Mouse (Mus musculus): ENCODE measurements around the gene Rbfox1. TPM values are rescaled to one million over a fixed set of nuclear protein-coding genes. Genes with fewer than 3 reads are reported as not detected.

Rbfox1 gene
- polyA plus RNA-seq, 1 experiment from 2014 or later, result 0.57 TPM

GRCm38 (mm10) chr16:6658594-6658993, 773.4 kb downstream of the Rbfox1 start:
- Histone ChIP-seq H3K4me2 (no peak overlapping the region), H3K4me1 (ENCODE audit: insufficient read depth) (no peaks in the 10 kb centered on the region), H3K27ac (ENCODE audit: low read depth) (no peak overlapping the region), H3K9me3 (ENCODE audit: low read depth, low read length) (no peaks in the 10 kb centered on the region; the same call in 1 of the 2 replicates), H3K36me3 (ENCODE audit: insufficient read depth) (no peaks in the 10 kb centered on the region), H3K9ac (no peak overlapping the region), H3K27me3 (ENCODE audit: insufficient read depth, low read length) (no peaks in the 10 kb centered on the region), H3K4me3 (ENCODE audit: low read depth, low read length) (no peak overlapping the region)
- DNase-seq (no peak), ATAC-seq (ENCODE audit: insufficient read depth) (no peak)
- WGBS, result 71% methylated on average over 2 of the region's 2 CpGs
- TF ChIP-seq CTCF (IDR thresholded peaks at IDR 0.05; ENCODE audit: low read depth), result no peak

- Histone ChIP-seq H3K9me3 (ENCODE audit: low read depth, low read length) (no peaks in the 10 kb centered on the region), H3K4me3 (ENCODE audit: low read depth, low read length) (no peak overlapping the region), H3K9ac (no peak overlapping the region), H3K27ac (ENCODE audit: low read depth) (no peak overlapping the region), H3K4me2 (no peak overlapping the region), H3K4me1 (ENCODE audit: insufficient read depth) (no peaks in the 10 kb centered on the region), H3K36me3 (ENCODE audit: insufficient read depth) (no peaks in the 10 kb centered on the region), H3K27me3 (ENCODE audit: insufficient read depth, low read length) (no peaks in the 10 kb centered on the region)
- TF ChIP-seq CTCF (IDR thresholded peaks at IDR 0.05; ENCODE audit: low read depth), result no peak
- no peak for DNase-seq
- WGBS, result 90% methylated on average over 1 of the region's 1 CpGs
- no peak for ATAC-seq (ENCODE audit: insufficient read depth)
Observed at GRCm38 (mm10) chr16:6686076-6686757, 801.1 kb downstream of the Rbfox1 start.

- ATAC-seq (ENCODE audit: insufficient read depth) (no peak), DNase-seq (no peak)
- WGBS, result 85% methylated on average over 5 of the region's 5 CpGs
- no peak for TF ChIP-seq CTCF (IDR thresholded peaks at IDR 0.05; ENCODE audit: low read depth)
- no peak overlapping the region for H3K9ac ChIP-seq
- H3K27me3 ChIP-seq (ENCODE audit: insufficient read depth, low read length), result no peaks in the 10 kb centered on the region
- H3K4me1 ChIP-seq (ENCODE audit: insufficient read depth), result no peaks in the 10 kb centered on the region
- no peak overlapping the region for H3K4me3 ChIP-seq (ENCODE audit: low read depth, low read length)
- no peak overlapping the region for H3K4me2 ChIP-seq
- no peaks in the 10 kb centered on the region for H3K36me3 ChIP-seq (ENCODE audit: insufficient read depth)
- no peaks in the 10 kb centered on the region for H3K9me3 ChIP-seq (ENCODE audit: low read depth, low read length)
- H3K27ac ChIP-seq (ENCODE audit: low read depth), result no peak overlapping the region
Observed at GRCm38 (mm10) chr16:6704847-6705246, 819.7 kb downstream of the Rbfox1 start.

- ATAC-seq (ENCODE audit: insufficient read depth) (no peak), DNase-seq (no peak)
- no peak overlapping the region for H3K9ac ChIP-seq
- TF ChIP-seq CTCF (IDR thresholded peaks at IDR 0.05; ENCODE audit: low read depth), result no peak
- H3K9me3 ChIP-seq (ENCODE audit: low read depth, low read length), result no peaks in the 10 kb centered on the region
- WGBS, result 80% methylated on average over 1 of the region's 1 CpGs
- H3K36me3 ChIP-seq (ENCODE audit: insufficient read depth), result no peaks in the 10 kb centered on the region
- no peak overlapping the region for H3K27ac ChIP-seq (ENCODE audit: low read depth)
- H3K27me3 ChIP-seq (ENCODE audit: insufficient read depth, low read length), result no peaks in the 10 kb centered on the region
- peaks cover 6% of the 10 kb centered on the region; the same call in 1 of the 2 replicates for H3K4me1 ChIP-seq (ENCODE audit: insufficient read depth)
- H3K4me2 ChIP-seq, result no peak overlapping the region
- no peak overlapping the region for H3K4me3 ChIP-seq (ENCODE audit: low read depth, low read length)
Observed at GRCm38 (mm10) chr16:6712341-6712740, 827.2 kb downstream of the Rbfox1 start.

- ATAC-seq (ENCODE audit: insufficient read depth), result no peak
- no peak for TF ChIP-seq CTCF (IDR thresholded peaks at IDR 0.05; ENCODE audit: low read depth)
- H3K9me3 ChIP-seq (ENCODE audit: low read depth, low read length), result no peaks in the 10 kb centered on the region
- peak; percentile 21 for DNase-seq
- no peak overlapping the region for H3K27ac ChIP-seq (ENCODE audit: low read depth)
- H3K4me3 ChIP-seq (ENCODE audit: low read depth, low read length), result no peak overlapping the region
- 83% methylated on average over 4 of the region's 4 CpGs for WGBS
- no peaks in the 10 kb centered on the region for H3K36me3 ChIP-seq (ENCODE audit: insufficient read depth)
- H3K27me3 ChIP-seq (ENCODE audit: insufficient read depth, low read length), result no peaks in the 10 kb centered on the region
- H3K4me1 ChIP-seq (ENCODE audit: insufficient read depth), result peaks cover 6% of the 10 kb centered on the region; the same call in 1 of the 2 replicates
- no peak overlapping the region for H3K4me2 ChIP-seq
- no peak overlapping the region for H3K9ac ChIP-seq
Observed at GRCm38 (mm10) chr16:6715245-6715644, 830.1 kb downstream of the Rbfox1 start.

GRCm38 (mm10) chr16:6716214-6716911, 831.2 kb downstream of the Rbfox1 start:
- peak; percentile 78 for DNase-seq
- Histone ChIP-seq H3K4me3 (ENCODE audit: low read depth, low read length) (no peak overlapping the region), H3K27me3 (ENCODE audit: insufficient read depth, low read length) (no peaks in the 10 kb centered on the region), H3K9me3 (ENCODE audit: low read depth, low read length) (no peaks in the 10 kb centered on the region), H3K36me3 (ENCODE audit: insufficient read depth) (no peaks in the 10 kb centered on the region), H3K4me2 (no peak overlapping the region), H3K9ac (no peak overlapping the region), H3K4me1 (ENCODE audit: insufficient read depth) (peaks cover 6% of the 10 kb centered on the region; the same call in 1 of the 2 replicates), H3K27ac (ENCODE audit: low read depth) (peak overlapping the region; percentile 60)
- WGBS, result 38% methylated on average over 9 of the region's 9 CpGs
- peak; percentile 95 for ATAC-seq (ENCODE audit: insufficient read depth)
- no peak for TF ChIP-seq CTCF (IDR thresholded peaks at IDR 0.05; ENCODE audit: low read depth)

GRCm38 (mm10) chr16:6719027-6719426, 833.9 kb downstream of the Rbfox1 start:
- no peak overlapping the region for H3K4me2 ChIP-seq
- ATAC-seq (ENCODE audit: insufficient read depth) (no peak), DNase-seq (no peak)
- no peak for TF ChIP-seq CTCF (IDR thresholded peaks at IDR 0.05; ENCODE audit: low read depth)
- no peaks in the 10 kb centered on the region for H3K9me3 ChIP-seq (ENCODE audit: low read depth, low read length)
- no peaks in the 10 kb centered on the region for H3K36me3 ChIP-seq (ENCODE audit: insufficient read depth)
- H3K4me1 ChIP-seq (ENCODE audit: insufficient read depth), result peaks cover 6% of the 10 kb centered on the region; the same call in 1 of the 2 replicates
- no peak overlapping the region for H3K9ac ChIP-seq
- H3K4me3 ChIP-seq (ENCODE audit: low read depth, low read length), result no peak overlapping the region
- no peak overlapping the region for H3K27ac ChIP-seq (ENCODE audit: low read depth)
- WGBS, result 64% methylated on average over 8 of the region's 8 CpGs
- H3K27me3 ChIP-seq (ENCODE audit: insufficient read depth, low read length), result no peaks in the 10 kb centered on the region

Data from lung, embryonic 14.5 days (tissue).